Mouse (Mus musculus) ES-E14 (cell line): ENCODE measurements around the gene Btn2a2. TPM values are rescaled to one million over a fixed set of nuclear protein-coding genes. Genes with fewer than 3 reads are reported as not detected.
"Not testable (repeated sequence)": the region's sequence is repeated elsewhere in the genome, so short reads cannot be mapped to it uniquely, and the experiment has no call there.

Experiments
- DNase-seq: peaks from one replicate; pipeline ENCODE4 v3.0.0-alpha.2; 2013; ENCODE audit warnings: low read depth, low spot score
- H3K27ac ChIP-seq: 2 replicates; pipeline ENCODE4 v1.5.1; 2012; ENCODE audit warnings: low read depth, mild to moderate bottlenecking, low read length, moderate library complexity, mixed read lengths; ENCODE audit not compliant: poor library complexity, insufficient read depth, severe bottlenecking
- H3K36me3 ChIP-seq: 2 replicates; pipeline ENCODE4 v1.6.1; 2012; ENCODE audit warnings: mild to moderate bottlenecking, low read length, moderate library complexity, mixed read lengths; ENCODE audit not compliant: control insufficient read depth, poor library complexity, insufficient read depth, severe bottlenecking
- H3K4me1 ChIP-seq, 2 experiments: fragments of 150-350 bp in 1 of 2; sonication (generic) in 1 of 2; 2 replicates each; pipeline ENCODE4 v1.6.1; 2012; ENCODE audit warnings: low read length in 2 of 2, mild to moderate bottlenecking in 1 of 2, mixed read lengths in 1 of 2; ENCODE audit not compliant: control insufficient read depth in 2 of 2, insufficient read depth in 2 of 2, poor library complexity in 1 of 2
- H3K4me3 ChIP-seq, 2 experiments: fragments of 150-350 bp in 1 of 2; sonication (generic) in 1 of 2; 2 replicates each; pipeline ENCODE4 v1.5.1; 2012; ENCODE audit warnings: low read length in 2 of 2, low read depth in 1 of 2, mild to moderate bottlenecking in 1 of 2, mixed read lengths in 1 of 2; ENCODE audit not compliant: insufficient read depth in 1 of 2, poor library complexity in 1 of 2, severe bottlenecking in 1 of 2
- H3K9ac ChIP-seq: 2 replicates; pipeline ENCODE4 v1.6.1; 2012; ENCODE audit warnings: low read depth, mild to moderate bottlenecking, low read length, mixed read lengths; ENCODE audit not compliant: poor library complexity, insufficient read depth, severe bottlenecking
- H3K9me3 ChIP-seq: fragments of 150-350 bp; sonication (generic); 2 replicates; pipeline ENCODE4 v1.6.1; 2012; ENCODE audit warnings: low read depth, mild to moderate bottlenecking, low read length; ENCODE audit not compliant: control insufficient read depth, insufficient read depth
- CHD2 ChIP-seq: IDR thresholded peaks from 2 replicates; pipeline ENCODE4 v1.6.1; 2014; ENCODE audit warnings: mild to moderate bottlenecking, low read depth, low read length, inconsistent platforms
- HCFC1 ChIP-seq: IDR thresholded peaks from 2 replicates; pipeline ENCODE4 v1.6.1; 2012; ENCODE audit warnings: low read length, inconsistent platforms, borderline replicate concordance; ENCODE audit not compliant: insufficient read depth
- MAFK ChIP-seq: IDR thresholded peaks from 2 replicates; pipeline ENCODE4 v1.6.1; 2014; ENCODE audit warnings: mild to moderate bottlenecking, low read depth, low read length, inconsistent platforms; ENCODE audit not compliant: insufficient read depth
- ZC3H11A ChIP-seq: IDR thresholded peaks from 2 replicates; pipeline ENCODE4 v1.6.1; 2012; ENCODE audit warnings: low read depth, mild to moderate bottlenecking, inconsistent platforms, low read length, borderline replicate concordance
- ZNF384 ChIP-seq: IDR thresholded peaks from 2 replicates; pipeline ENCODE4 v1.6.1; 2012; ENCODE audit warnings: low read depth, low read length, inconsistent platforms
- in situ Hi-C, 2 experiments: fragments of 600-800 bp; cut with MboI; formaldehyde crosslinking; loops; one replicate each; pipeline ENCODE4 v1.15.1; 2025; ENCODE audit warnings: low sequenced_read_pairs in 2 of 2, inconsistent platforms in 1 of 2; ENCODE audit not compliant: unreplicated experiment in 2 of 2
- total RNA-seq: library from RNA; depleted of rRNA; stranded (reverse); fragments of 300-350 nt; gene quantifications from 2 replicates; pipeline ENCODE4 v1.2.3, GENCODE M21; 2012

Btn2a2 gene
- total RNA-seq, 1 experiment, result 1.5 TPM

DNA sequence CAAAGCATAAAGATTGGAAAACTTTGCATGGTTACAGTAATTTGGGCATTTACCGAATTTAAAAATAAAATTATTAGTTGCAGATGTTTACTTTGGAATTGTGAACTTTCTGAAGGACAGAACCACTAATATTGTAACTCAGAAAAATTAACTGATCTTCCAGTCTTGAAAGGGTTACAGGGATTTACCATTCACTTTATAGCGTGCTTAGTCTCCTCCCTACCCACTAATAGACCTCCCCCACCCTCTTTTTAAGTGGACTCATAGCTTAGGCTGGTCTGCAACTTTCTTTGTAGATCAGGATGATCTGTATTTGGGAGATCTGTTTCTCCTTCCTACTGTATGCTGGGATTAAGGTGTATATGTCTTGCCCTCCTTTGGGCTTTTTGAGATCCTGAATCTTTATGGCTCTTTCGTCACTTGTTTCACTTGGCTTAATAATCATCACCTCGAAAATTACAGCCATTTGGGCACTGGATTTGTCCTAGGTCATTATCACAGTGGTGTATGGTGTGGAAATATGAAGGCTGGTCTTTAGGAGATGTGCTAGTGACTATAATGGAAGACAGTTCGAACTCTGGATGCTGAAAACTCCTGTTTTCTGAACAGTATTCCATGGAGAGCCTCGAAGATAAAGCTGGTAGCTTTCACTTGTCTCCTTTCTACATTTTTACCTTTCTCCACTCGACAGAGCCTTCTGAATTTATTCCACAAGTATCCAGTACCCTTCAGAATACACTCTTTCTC lies 47.6 kb upstream of the Btn2a2 start:
- no peak for DNase-seq
- H3K4me3 ChIP-seq, result peak overlapping the region; percentile 64 to 79
- H3K4me1 ChIP-seq, result peaks cover 0 to 2% of the 10 kb centered on the region in 2 experiments; a peak in 1 of 4 replicates
- no peaks in the 10 kb centered on the region for H3K36me3 ChIP-seq
- no peaks in the 10 kb centered on the region for H3K9me3 ChIP-seq
- TF ChIP-seq ZC3H11A (no peak), MAFK (no peak), ZNF384 (no peak), CHD2 (no peak), HCFC1 (no peak)
- in situ Hi-C loops, result loop anchor here in 1 of 2 experiments (25.0 kb wide), 1 partner anchor 1499 kb away; the partner anchor contains the start of genes Hist1h2ag, Hist1h2ah, Hist1h2bj and Hist1h2bk
- H3K27ac ChIP-seq, result peak overlapping the region; percentile 87; the same call in 1 of the 2 replicates
- H3K9ac ChIP-seq, result peak overlapping the region; percentile 60; the same call in 1 of the 2 replicates

GRCm38 (mm10) chr13:23535137-23536075 lies 46.7 kb upstream of the Btn2a2 start, which contains the start of gene Hist1h3g:
TSS of gene Hist1h3g (plus strand) at chr13:23535422.
- H3K4me3 ChIP-seq, result peak within 1 kb of the TSS; percentile 72 to 79
- H3K4me1 ChIP-seq, H3K9me3 ChIP-seq, H3K36me3 ChIP-seq: not testable (repeated sequence)
- peak within 1 kb of the TSS; percentile 92 for H3K9ac ChIP-seq
- H3K27ac ChIP-seq, result peak within 1 kb of the TSS; percentile 87
- in situ Hi-C loops, result loop anchor here in 1 of 2 experiments (25.0 kb wide), 1 partner anchor 1498 kb away; the partner anchor contains the start of genes Hist1h2ag, Hist1h2ah, Hist1h2bj and Hist1h2bk
- TF ChIP-seq CHD2, result peak; percentile 86
- 0 out of 2 replicates have a peak, but pooled peaks have one; percentile 37 for TF ChIP-seq HCFC1
- DNase-seq, result peak; percentile 92

- H3K9ac ChIP-seq, result peak overlapping the region; percentile 85
- in situ Hi-C loops, result loop anchor here in 1 of 2 experiments (25.0 kb wide), 1 partner anchor 1497 kb away; the partner anchor contains the start of genes Hist1h2ag, Hist1h2ah, Hist1h2bj and Hist1h2bk
- H3K36me3 ChIP-seq, result no peaks in the 10 kb centered on the region
- peaks cover 0 to 2% of the 10 kb centered on the region in 2 experiments; a peak in 1 of 4 replicates for H3K4me1 ChIP-seq
- H3K27ac ChIP-seq, result peak overlapping the region; percentile 73; the same call in 1 of the 2 replicates
- peak overlapping the region; percentile 62 to 72 for H3K4me3 ChIP-seq
- TF ChIP-seq ZNF384, result no peak
- TF ChIP-seq CHD2, result no peak
- TF ChIP-seq HCFC1, result no peak
- TF ChIP-seq ZC3H11A, result no peak
- no peak for TF ChIP-seq MAFK
- no peaks in the 10 kb centered on the region for H3K9me3 ChIP-seq
- no peak for DNase-seq
Observed at GRCm38 (mm10) chr13:23534368-23535131, 45.9 kb upstream of the Btn2a2 start.

GRCm38 (mm10) chr13:23533560-23534367 lies 45.1 kb upstream of the Btn2a2 start, which contains the start of gene Hist1h2af:
TSS of gene Hist1h2af (plus strand) at chr13:23533906.
- not testable (repeated sequence) for DNase-seq, H3K9me3 ChIP-seq, H3K36me3 ChIP-seq, H3K4me1 ChIP-seq
- Histone ChIP-seq H3K9ac (peak within 1 kb of the TSS; percentile 85), H3K27ac (peak within 1 kb of the TSS; percentile 93), H3K4me3 (peak within 1 kb of the TSS; percentile 72 to 83)
- in situ Hi-C loops, result loop anchor here in 1 of 2 experiments (25.0 kb wide), 1 partner anchor 1496 kb away; the partner anchor contains the start of genes Hist1h2ag, Hist1h2ah, Hist1h2bj and Hist1h2bk
